Mouse (Mus musculus): ENCODE data around the gene Olfr492.

The Olfr492 gene

DNA sequence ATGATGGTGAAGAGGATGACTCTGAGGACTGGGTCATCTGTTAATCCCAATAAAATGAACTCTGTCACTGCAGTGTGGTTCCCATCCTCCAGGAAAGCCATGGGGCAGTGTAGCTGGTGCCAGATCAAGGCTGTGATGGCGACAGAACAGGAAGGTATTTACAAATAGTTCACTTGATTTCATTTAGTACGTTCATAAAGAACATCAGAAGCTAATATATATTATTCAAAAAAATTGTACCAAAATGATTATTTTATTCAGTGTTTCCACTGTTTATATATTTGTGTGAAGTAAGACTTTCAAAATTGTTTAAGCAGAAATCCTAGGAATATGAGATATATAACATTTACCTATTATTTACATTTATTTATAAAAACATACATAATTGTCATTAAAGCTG is at the start of gene Olfr492:
Gene Olfr492, minus strand, starts transcription at position 101 of the 400 bp plus-strand sequence.
- no peak for DNase-seq (ENCODE audit: low read depth, low spot score)

GRCm38 (mm10) chr7:108365035-108365434 is 41.6 kb upstream of the Olfr492 start, which contains the start of gene Olfr494:
TSS of gene Olfr494 (plus strand) at chr7:108365335.
- DNase-seq (ENCODE audit: low read depth, low spot score): no peak

- DNase-seq (ENCODE audit: low read depth, low spot score): no peak
Measured at GRCm38 (mm10) chr7:108346879-108347278, 23.4 kb upstream of the Olfr492 start, which contains the start of gene Olfr493. TSS of gene Olfr493 (minus strand) at chr7:108346979.

DNA sequence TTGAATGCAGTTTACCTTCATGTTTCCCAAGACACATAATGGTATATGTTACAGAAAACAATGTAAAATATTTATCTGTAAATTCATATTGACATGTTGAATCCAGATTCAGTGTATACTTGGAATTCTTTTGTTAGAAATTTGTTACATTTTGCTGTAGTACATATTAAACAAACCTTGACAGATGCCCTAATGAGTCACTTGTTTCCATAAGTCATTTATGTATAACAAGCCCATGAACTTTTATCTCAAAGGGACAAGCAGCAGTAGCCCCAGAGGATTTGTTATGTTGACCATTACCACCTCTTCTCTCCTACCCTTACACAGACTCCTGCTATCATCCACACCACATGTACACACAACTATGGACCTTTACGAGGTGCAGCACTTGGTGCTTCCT is 10.3 kb downstream of the Olfr492 start, which contains the start of gene Olfr491:
Gene Olfr491, plus strand, starts transcription at position 301 of the 400 bp plus-strand sequence.
- DNase-seq (ENCODE audit: low read depth, low spot score): no peak

GRCm38 (mm10) chr7:108288834-108289233 is 34.6 kb downstream of the Olfr492 start, which contains the start of gene Olfr490:
TSS of gene Olfr490 (minus strand) at chr7:108288934.
- no peak for DNase-seq (ENCODE audit: low read depth, low spot score)

All from R1 (cell line).